Mouse (Mus musculus) lung, adult 2 months (tissue): ENCODE measurements around the gene Anapc11. TPM values are rescaled to one million over a fixed set of nuclear protein-coding genes. Genes with fewer than 3 reads are reported as not detected.
A peak's percentile ranks its signal among the peaks of the same experiment; 100 is the strongest.
"Not testable (repeated sequence)": the region's sequence is repeated elsewhere in the genome, so short reads cannot be mapped to it uniquely, and the experiment has no call there.

Experiments
- DNase-seq: peaks from one replicate; pipeline ENCODE4 v3.0.0; 2022
- H3K4me1 ChIP-seq: fragments of 200-500 bp; 2 replicates; pipeline ENCODE4 v1.6.1; 2011; ENCODE audit warnings: low read length; ENCODE audit not compliant: control insufficient read depth, insufficient read depth
- H3K4me3 ChIP-seq: fragments of 200-500 bp; replicated peaks from 2 replicates; pipeline ENCODE3; 2011; ENCODE audit warnings: low read depth, mild to moderate bottlenecking, control low read depth, low read length; ENCODE audit errors: extremely low read depth
- CTCF ChIP-seq: fragments of 200-500 bp; IDR thresholded peaks from 2 replicates; pipeline ENCODE4 v1.5.1; 2011; ENCODE audit warnings: mild to moderate bottlenecking, low read length, control low read depth; ENCODE audit not compliant: insufficient read depth
- POLR2A ChIP-seq: fragments of 200-500 bp; IDR thresholded peaks from 2 replicates; pipeline ENCODE4 v1.6.1; 2011; ENCODE audit warnings: low read depth, mild to moderate bottlenecking, control low read depth, low read length, borderline replicate concordance; ENCODE audit errors: extremely low read depth
- WGBS: fragments of 180-500 bp; shearing (Covaris S2); methylation state at CpG from one replicate; pipeline ENCODE4 v1.1.7; 2018; 5-methylcytosine and 5-hydroxymethylcytosine counted together
- polyA plus RNA-seq: library from polyadenylated mRNA; depleted of rRNA; stranded (reverse); fragments of >200 nt; gene quantifications from 2 replicates; pipeline ENCODE4 v1.2.3, GENCODE M21; 2012; rRNA removed

The Anapc11 gene
- 136 and 159 TPM in 2 replicates for polyA plus RNA-seq

GRCm38 (mm10) chr11:120598283-120598989 is at the start of gene Anapc11, which contains the start of gene Alyref:
Gene Anapc11, plus strand, starts transcription at chr11:120598421.
Gene Alyref, minus strand, starts transcription at chr11:120598365.
- under 1% methylated on average over 88 of the region's 88 CpGs for WGBS
- peak; percentile 93 for DNase-seq
- Histone ChIP-seq H3K4me1 (peaks cover 12% of the 10 kb centered on the region), H3K4me3 (peak within 1 kb of the TSS; percentile 61)
- TF ChIP-seq POLR2A (peak; percentile 71; the same call in 1 of the 2 replicates), CTCF (no peak)

GRCm38 (mm10) chr11:120548786-120549167 is 49.4 kb upstream of the Anapc11 start:
- peaks cover 17% of the 10 kb centered on the region for H3K4me1 ChIP-seq
- 4% methylated on average over 7 of the region's 7 CpGs for WGBS
- no peak for DNase-seq
- TF ChIP-seq CTCF: no peak
- TF ChIP-seq POLR2A: no peak
- H3K4me3 ChIP-seq: peak overlapping the region; percentile 90

- DNase-seq: peak; percentile 92
- TF ChIP-seq POLR2A (peak; percentile 72; the same call in 1 of the 2 replicates), CTCF (no peak)
- Histone ChIP-seq H3K4me3 (peak within 1 kb of the TSS; percentile 90), H3K4me1 (peaks cover 17% of the 10 kb centered on the region)
- under 1% methylated on average over 75 of the region's 87 CpGs for WGBS
These were observed 48.9 kb upstream of the Anapc11 start, which contains the start of gene Mcrip1 for GRCm38 (mm10) chr11:120549168-120549945. Gene Mcrip1, minus strand, starts transcription at chr11:120549727.

- H3K4me1 ChIP-seq: peaks cover 17% of the 10 kb centered on the region
- H3K4me3 ChIP-seq: peak overlapping the region; percentile 77
- no peak for DNase-seq
- WGBS: 60% methylated on average over 11 of the region's 11 CpGs
- no peak for TF ChIP-seq CTCF
- no peak for TF ChIP-seq POLR2A
These were observed 48.0 kb upstream of the Anapc11 start for GRCm38 (mm10) chr11:120549986-120550809.

- no peak for DNase-seq
- TF ChIP-seq POLR2A: no peak
- H3K4me1 ChIP-seq: peaks cover 17% of the 10 kb centered on the region
- 93% methylated on average over 28 of the region's 28 CpGs for WGBS
- peak within 1 kb of the TSS; percentile 77 for H3K4me3 ChIP-seq
These were observed 47.3 kb upstream of the Anapc11 start, which contains the start of gene Ppp1r27 for GRCm38 (mm10) chr11:120550810-120551440. Gene Ppp1r27, minus strand, starts transcription at chr11:120551132.

GRCm38 (mm10) chr11:120552736-120553135 is 45.5 kb upstream of the Anapc11 start:
- DNase-seq: no peak
- 56% methylated on average over 5 of the region's 5 CpGs for WGBS
- TF ChIP-seq CTCF: no peak
- no peak for TF ChIP-seq POLR2A

GRCm38 (mm10) chr11:120554834-120555233 is 43.4 kb upstream of the Anapc11 start:
- TF ChIP-seq CTCF (no peak), POLR2A (no peak)
- H3K4me1 ChIP-seq: peaks cover 4% of the 10 kb centered on the region
- WGBS: 65% methylated on average over 7 of the region's 7 CpGs
- H3K4me3 ChIP-seq: no peak overlapping the region
- DNase-seq: no peak

More at GRCm38 (mm10) chr11:120552736-120553135, 45.5 kb upstream of the Anapc11 start:
- Histone ChIP-seq H3K4me3 (no peak overlapping the region), H3K4me1 (peaks cover 12% of the 10 kb centered on the region)

GRCm38 (mm10) chr11:120555260-120555659 is 43.0 kb upstream of the Anapc11 start:
- Histone ChIP-seq H3K4me3 (no peak overlapping the region), H3K4me1 (no peaks in the 10 kb centered on the region; the same call in 1 of the 2 replicates)
- TF ChIP-seq POLR2A (no peak), CTCF (no peak)
- DNase-seq: no peak
- 58% methylated on average over 2 of the region's 2 CpGs for WGBS

- not testable (repeated sequence) for H3K4me1 ChIP-seq, H3K4me3 ChIP-seq, DNase-seq
- 91% methylated on average over 6 of the region's 6 CpGs for WGBS
These were observed 39.4 kb upstream of the Anapc11 start for GRCm38 (mm10) chr11:120558843-120559242.
